Mouse (Mus musculus): ENCODE results near the gene Chp1. TPM values are rescaled to one million over a fixed set of nuclear protein-coding genes. Genes with fewer than 3 reads are reported as not detected.
A peak's percentile ranks its signal among the peaks of the same experiment; 100 is the strongest.
"Not testable (repeated sequence)": the region's sequence is repeated elsewhere in the genome, so short reads cannot be mapped to it uniquely, and the experiment has no call there.

The Chp1 gene
- 92.4 and 110 TPM in 2 replicates for polyA plus RNA-seq (2015; fragmentation: Nextera tagmentation; extraction: Ambion mirVana)

DNA sequence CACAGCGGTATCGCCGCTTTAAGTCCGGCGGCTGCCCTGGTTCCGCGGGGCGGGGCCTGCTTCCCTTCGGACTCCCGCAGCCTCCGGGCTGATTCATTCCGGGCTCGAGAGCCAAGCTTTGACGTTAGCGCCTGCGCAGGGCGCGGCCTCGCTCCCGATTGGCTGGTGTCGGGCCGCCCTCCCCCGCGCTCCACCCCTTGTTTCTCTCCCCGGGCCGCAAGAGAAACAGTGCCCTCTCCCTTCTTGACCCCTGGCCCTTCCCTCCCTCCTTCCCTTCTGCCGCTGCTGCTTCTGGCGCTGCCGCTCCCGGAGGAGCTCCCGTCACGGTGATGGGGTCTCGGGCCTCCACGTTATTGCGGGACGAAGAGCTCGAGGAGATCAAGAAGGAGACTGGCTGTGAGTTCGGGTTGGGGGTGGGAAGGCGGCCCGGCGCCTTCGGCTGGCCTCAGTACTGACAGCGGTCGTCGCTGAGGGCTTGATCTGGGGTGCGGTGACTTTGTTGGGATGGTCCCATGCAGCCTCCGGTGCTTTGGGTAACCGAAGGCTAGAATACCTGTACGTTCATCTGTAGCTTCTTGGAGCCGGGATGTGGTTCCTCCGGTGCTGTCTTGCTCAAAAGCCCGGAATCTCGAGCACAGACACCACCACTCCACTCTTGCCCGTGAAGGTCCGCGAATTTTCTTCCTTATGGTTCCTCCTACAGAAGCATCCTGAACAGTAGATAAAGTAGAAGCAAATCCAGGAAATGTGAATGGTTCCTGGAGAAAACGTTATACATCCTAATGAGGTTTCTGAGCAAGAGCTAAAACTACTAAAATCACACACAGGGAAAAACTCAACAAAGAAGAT, at the start of gene Chp1, which contains the start of gene Exd1:
TSS of gene Chp1 (plus strand) at position 176 of the 849 bp plus-strand sequence.
TSS of gene Exd1 (minus strand) at position 106 of the 849 bp plus-strand sequence.
- under 1% methylated on average over 57 of the region's 57 CpGs for WGBS
- H3K27me3 ChIP-seq (ENCODE audit: control insufficient read depth, insufficient read depth, low read length), result no peaks in the 10 kb centered on the region
- H3K27ac ChIP-seq (ENCODE audit: low read length), result peak within 1 kb of the TSS; percentile 92
- no peaks in the 10 kb centered on the region for H3K36me3 ChIP-seq (ENCODE audit: control insufficient read depth, insufficient read depth, low read length)
- peak within 1 kb of the TSS; percentile 68 for H3K4me2 ChIP-seq (ENCODE audit: low read depth, low read length)
- peak; percentile 98 for ATAC-seq (ENCODE audit: insufficient read depth, low FRiP score)
- no peaks in the 10 kb centered on the region for H3K9me3 ChIP-seq (replicated peaks; ENCODE audit: control insufficient read depth, low read length)
- H3K4me1 ChIP-seq (ENCODE audit: control insufficient read depth, insufficient read depth, low read length), result peaks cover 15% of the 10 kb centered on the region
- peak within 1 kb of the TSS; percentile 89 for H3K9ac ChIP-seq (ENCODE audit: low read length)
- H3K4me3 ChIP-seq (replicated peaks; ENCODE audit: low read length), result peak within 1 kb of the TSS; percentile 86

DNA sequence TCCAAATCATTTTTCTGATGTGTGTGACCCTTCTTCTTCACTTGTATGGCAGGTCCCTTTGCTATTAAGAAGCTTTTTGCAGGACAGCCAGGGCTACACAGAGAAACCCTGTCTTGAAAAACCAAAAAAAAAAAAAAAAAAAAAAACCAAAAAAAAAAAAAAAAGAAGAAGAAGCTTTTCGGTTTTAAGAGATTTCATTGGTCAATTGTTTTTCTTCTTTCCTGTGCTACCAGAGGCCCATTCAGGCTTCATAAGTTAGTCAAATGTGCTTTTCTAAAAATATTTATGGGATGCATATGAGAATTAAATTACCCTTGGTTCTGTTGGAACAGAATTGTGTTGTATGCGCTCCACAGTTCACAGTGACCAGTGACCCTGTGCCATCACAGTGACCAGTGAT, 48.6 kb upstream of the Chp1 start:
- Histone ChIP-seq H3K9ac (ENCODE audit: low read length) (no peak overlapping the region), H3K9me3 (replicated peaks; ENCODE audit: control insufficient read depth, low read length) (no peaks in the 10 kb centered on the region), H3K27me3 (ENCODE audit: control insufficient read depth, insufficient read depth, low read length) (no peaks in the 10 kb centered on the region), H3K4me1 (ENCODE audit: control insufficient read depth, insufficient read depth, low read length) (no peaks in the 10 kb centered on the region), H3K36me3 (ENCODE audit: control insufficient read depth, insufficient read depth, low read length) (no peaks in the 10 kb centered on the region), H3K4me3 (replicated peaks; ENCODE audit: low read length) (no peak overlapping the region), H3K4me2 (ENCODE audit: low read depth, low read length) (no peak overlapping the region), H3K27ac (ENCODE audit: low read length) (no peak overlapping the region)
- WGBS, result 79% methylated on average over 2 of the region's 2 CpGs
- ATAC-seq (ENCODE audit: insufficient read depth, low FRiP score), result no peak

DNA sequence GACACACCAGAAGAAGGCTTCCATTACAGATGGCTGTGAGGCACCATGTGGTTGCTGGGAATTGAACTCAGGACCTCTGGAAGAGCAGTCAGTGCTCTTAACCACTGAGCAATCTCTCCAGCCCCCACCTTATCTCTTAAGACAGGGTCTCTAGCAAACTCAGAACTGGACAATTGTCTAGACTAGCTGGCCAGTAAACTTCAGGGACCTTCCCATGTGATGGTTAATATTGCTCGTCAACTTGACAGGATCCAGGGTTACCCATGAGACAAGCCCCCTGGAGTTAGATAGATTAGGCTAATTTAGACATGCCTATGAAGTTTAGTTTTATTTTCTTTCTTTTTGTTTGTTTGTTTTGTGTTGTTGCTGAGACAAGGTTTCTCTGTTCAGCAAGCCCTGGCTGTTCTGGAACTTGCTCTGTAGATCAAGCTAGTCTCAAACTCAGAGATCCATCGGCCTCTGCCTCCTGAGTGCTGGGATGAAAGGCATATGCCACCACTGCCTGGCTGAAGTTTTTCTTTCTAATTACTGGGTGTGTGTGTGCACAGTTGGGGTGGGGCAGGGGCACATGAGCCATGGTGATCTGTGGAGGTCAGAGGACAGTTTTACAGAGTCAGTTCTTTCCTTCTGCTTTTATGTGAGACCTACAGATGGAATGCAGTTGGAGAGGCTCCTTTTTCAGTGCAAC, 46.4 kb upstream of the Chp1 start:
- Histone ChIP-seq H3K9me3 (replicated peaks; ENCODE audit: control insufficient read depth, low read length) (no peaks in the 10 kb centered on the region), H3K4me3 (replicated peaks; ENCODE audit: low read length) (no peak overlapping the region), H3K36me3 (ENCODE audit: control insufficient read depth, insufficient read depth, low read length) (no peaks in the 10 kb centered on the region), H3K4me2 (ENCODE audit: low read depth, low read length) (no peak overlapping the region), H3K27me3 (ENCODE audit: control insufficient read depth, insufficient read depth, low read length) (no peaks in the 10 kb centered on the region), H3K27ac (ENCODE audit: low read length) (no peak overlapping the region), H3K4me1 (ENCODE audit: control insufficient read depth, insufficient read depth, low read length) (no peaks in the 10 kb centered on the region), H3K9ac (ENCODE audit: low read length) (no peak overlapping the region)
- peak; percentile 60; the same call in 1 of the 2 replicates for ATAC-seq (ENCODE audit: insufficient read depth, low FRiP score)
- WGBS, result 69% methylated on average over 2 of the region's 2 CpGs

DNA sequence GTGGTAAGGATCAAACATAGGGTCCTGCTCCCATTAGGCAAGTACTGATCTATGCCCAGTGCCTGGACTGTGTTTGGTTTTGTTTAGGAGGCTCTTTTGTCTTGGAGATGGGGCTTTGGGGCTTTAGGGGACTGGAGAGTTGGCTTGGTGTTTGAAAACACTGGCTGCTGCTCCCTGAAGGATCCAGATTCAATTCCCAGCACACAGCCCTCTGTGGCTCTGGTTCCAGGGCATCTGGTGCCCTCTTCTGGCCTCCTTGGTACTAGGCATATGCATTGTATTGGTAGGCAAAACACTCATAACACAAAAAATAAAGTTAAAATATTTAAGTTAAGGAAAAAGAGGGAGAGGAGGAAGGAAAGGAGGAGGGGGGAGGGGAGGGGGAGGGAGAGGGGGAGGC, 40.4 kb upstream of the Chp1 start:
- H3K4me1 ChIP-seq (ENCODE audit: control insufficient read depth, insufficient read depth, low read length), result no peaks in the 10 kb centered on the region
- H3K9ac ChIP-seq (ENCODE audit: low read length), result no peak overlapping the region
- H3K27me3 ChIP-seq (ENCODE audit: control insufficient read depth, insufficient read depth, low read length), result no peaks in the 10 kb centered on the region
- no peaks in the 10 kb centered on the region for H3K36me3 ChIP-seq (ENCODE audit: control insufficient read depth, insufficient read depth, low read length)
- H3K4me3 ChIP-seq (replicated peaks; ENCODE audit: low read length), result no peak overlapping the region
- H3K9me3 ChIP-seq (replicated peaks; ENCODE audit: control insufficient read depth, low read length), result no peaks in the 10 kb centered on the region
- no peak for ATAC-seq (ENCODE audit: insufficient read depth, low FRiP score)
- no peak overlapping the region for H3K4me2 ChIP-seq (ENCODE audit: low read depth, low read length)
- no peak overlapping the region for H3K27ac ChIP-seq (ENCODE audit: low read length)

DNA sequence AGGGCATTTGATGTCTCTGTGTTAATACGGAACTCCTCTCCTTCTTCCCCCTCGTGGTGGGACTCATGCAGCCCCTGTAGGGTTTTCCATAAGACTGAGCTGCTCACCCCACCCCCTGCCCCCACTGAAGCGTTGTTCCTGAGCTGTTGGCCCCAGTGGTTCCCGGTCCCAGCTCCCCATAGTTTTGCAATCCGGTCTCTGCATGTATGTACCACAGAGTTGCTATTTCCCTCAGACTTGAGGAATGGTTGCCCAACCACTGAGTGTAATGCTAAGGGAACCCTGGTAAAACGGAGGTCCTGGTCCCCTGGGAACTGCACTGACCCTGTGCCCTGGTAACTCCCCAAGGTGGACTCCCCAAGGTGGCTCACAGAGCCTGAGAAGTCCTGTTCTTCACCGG, 39.0 kb upstream of the Chp1 start:
- WGBS, result 60% methylated on average over 7 of the region's 7 CpGs

DNA sequence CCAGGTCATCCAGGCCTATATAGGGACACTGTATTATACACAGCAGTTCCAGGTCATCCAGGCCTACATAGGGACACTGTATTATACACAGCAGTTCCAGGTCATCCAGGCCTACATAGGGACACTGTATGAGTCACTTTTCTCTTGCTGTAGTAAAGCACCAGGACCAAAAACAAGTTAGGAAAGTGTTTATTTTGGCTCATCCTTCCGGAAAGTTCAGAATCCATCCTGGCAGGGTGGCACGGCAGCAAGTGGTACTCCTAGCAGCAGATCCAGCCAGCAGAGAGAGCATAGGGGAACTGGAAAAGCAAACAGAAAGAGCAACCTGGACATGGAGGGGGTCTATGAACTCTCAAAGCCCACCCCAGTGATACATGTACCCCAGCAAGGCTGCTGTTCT, 36.6 kb upstream of the Chp1 start:
- no peaks in the 10 kb centered on the region for H3K9me3 ChIP-seq (replicated peaks; ENCODE audit: control insufficient read depth, low read length)
- no peak for ATAC-seq (ENCODE audit: insufficient read depth, low FRiP score)
- H3K4me1 ChIP-seq (ENCODE audit: control insufficient read depth, insufficient read depth, low read length), result no peaks in the 10 kb centered on the region
- WGBS, result 81% methylated on average over 2 of the region's 2 CpGs
- H3K9ac ChIP-seq (ENCODE audit: low read length), result no peak overlapping the region
- no peak overlapping the region for H3K4me3 ChIP-seq (replicated peaks; ENCODE audit: low read length)
- no peaks in the 10 kb centered on the region for H3K27me3 ChIP-seq (ENCODE audit: control insufficient read depth, insufficient read depth, low read length)
- no peak overlapping the region for H3K4me2 ChIP-seq (ENCODE audit: low read depth, low read length)
- H3K27ac ChIP-seq (ENCODE audit: low read length), result no peak overlapping the region
- no peaks in the 10 kb centered on the region for H3K36me3 ChIP-seq (ENCODE audit: control insufficient read depth, insufficient read depth, low read length)

More for the DNA sequence above, 39.0 kb upstream of the Chp1 start:
- H3K27me3 ChIP-seq (ENCODE audit: control insufficient read depth, insufficient read depth, low read length); ATAC-seq (ENCODE audit: insufficient read depth, low FRiP score); H3K4me3 ChIP-seq (replicated peaks; ENCODE audit: low read length); H3K4me1 ChIP-seq (ENCODE audit: control insufficient read depth, insufficient read depth, low read length); H3K9me3 ChIP-seq (replicated peaks; ENCODE audit: control insufficient read depth, low read length); H3K36me3 ChIP-seq (ENCODE audit: control insufficient read depth, insufficient read depth, low read length); H3K4me2 ChIP-seq (ENCODE audit: low read depth, low read length); H3K9ac ChIP-seq (ENCODE audit: low read length); H3K27ac ChIP-seq (ENCODE audit: low read length): not testable (repeated sequence)

DNA sequence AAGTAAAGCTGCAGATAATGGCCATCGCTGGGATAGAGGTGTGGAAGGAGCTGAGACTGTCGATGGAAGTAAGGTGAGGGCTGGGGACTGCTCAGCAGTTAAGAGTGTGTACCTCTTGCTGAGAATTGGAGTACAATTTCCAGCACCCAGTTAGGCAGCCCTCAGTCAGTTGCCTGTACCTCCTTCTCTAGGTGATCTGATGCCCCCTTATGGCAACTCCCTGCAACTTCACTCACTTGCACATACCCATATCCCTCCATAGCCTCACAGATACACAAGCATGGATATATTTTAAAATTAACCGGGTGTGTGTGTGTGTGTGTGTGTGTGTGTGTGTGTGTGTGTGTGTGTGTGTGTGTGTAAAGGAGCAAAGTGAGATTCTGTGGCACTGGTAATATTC, 35.2 kb upstream of the Chp1 start:
- Histone ChIP-seq H3K36me3 (ENCODE audit: control insufficient read depth, insufficient read depth, low read length) (no peaks in the 10 kb centered on the region), H3K9ac (ENCODE audit: low read length) (no peak overlapping the region), H3K9me3 (replicated peaks; ENCODE audit: control insufficient read depth, low read length) (no peaks in the 10 kb centered on the region), H3K4me3 (replicated peaks; ENCODE audit: low read length) (no peak overlapping the region), H3K4me2 (ENCODE audit: low read depth, low read length) (no peak overlapping the region), H3K27ac (ENCODE audit: low read length) (no peak overlapping the region), H3K27me3 (ENCODE audit: control insufficient read depth, insufficient read depth, low read length) (no peaks in the 10 kb centered on the region), H3K4me1 (ENCODE audit: control insufficient read depth, insufficient read depth, low read length) (no peaks in the 10 kb centered on the region)
- 79% methylated on average over 3 of the region's 3 CpGs for WGBS
- ATAC-seq (ENCODE audit: insufficient read depth, low FRiP score), result no peak

DNA sequence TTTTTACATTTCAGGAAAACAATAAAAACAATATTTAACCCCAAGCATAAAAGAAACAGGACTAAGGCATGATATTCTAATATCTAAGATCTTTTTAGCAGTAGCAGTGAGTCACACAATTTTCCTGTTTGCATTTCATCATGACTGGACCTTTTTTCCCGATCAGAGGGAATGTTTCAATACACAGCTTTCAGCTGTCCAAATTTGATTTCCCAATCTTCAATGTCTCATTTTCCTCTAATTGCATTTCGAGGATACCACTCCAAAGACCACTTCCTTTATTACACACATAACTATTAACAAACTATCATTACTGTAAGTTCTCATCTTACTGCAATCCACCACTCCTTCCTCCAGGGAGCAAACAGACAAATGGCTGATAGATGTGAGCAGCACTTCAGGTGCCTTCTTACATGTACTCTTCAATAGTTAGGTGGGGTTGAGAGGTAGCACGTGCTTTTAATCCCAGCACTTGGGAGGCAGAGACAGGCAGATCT, 33.4 kb upstream of the Chp1 start:
- Histone ChIP-seq H3K9me3 (replicated peaks; ENCODE audit: control insufficient read depth, low read length) (no peaks in the 10 kb centered on the region), H3K27ac (ENCODE audit: low read length) (no peak overlapping the region)
- 70% methylated on average over 3 of the region's 3 CpGs for WGBS

DNA sequence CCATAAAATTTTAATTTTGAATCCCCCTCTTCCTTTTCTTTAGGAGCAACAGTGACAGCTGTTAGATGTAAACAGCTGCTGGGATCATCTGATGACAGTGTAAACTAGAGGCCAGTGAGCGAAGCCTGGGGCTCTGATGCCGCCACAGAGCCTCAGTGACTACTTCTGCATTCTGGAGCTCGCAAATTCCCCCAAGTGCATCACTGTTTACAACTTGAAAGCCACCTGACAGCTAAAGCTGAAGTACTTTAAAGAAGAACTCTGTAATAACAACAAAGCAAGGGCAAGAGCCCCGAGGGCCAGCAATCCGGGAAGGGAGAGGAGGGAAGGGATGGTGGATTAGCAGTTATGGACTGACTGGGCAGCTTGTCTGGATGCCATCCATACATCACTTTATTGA, 30.7 kb upstream of the Chp1 start:
- H3K36me3 ChIP-seq (ENCODE audit: control insufficient read depth, insufficient read depth, low read length), result no peaks in the 10 kb centered on the region
- no peak overlapping the region for H3K9ac ChIP-seq (ENCODE audit: low read length)
- no peak overlapping the region for H3K27ac ChIP-seq (ENCODE audit: low read length)
- no peak for ATAC-seq (ENCODE audit: insufficient read depth, low FRiP score)
- H3K4me3 ChIP-seq (replicated peaks; ENCODE audit: low read length), result no peak overlapping the region
- H3K4me2 ChIP-seq (ENCODE audit: low read depth, low read length), result no peak overlapping the region
- 34% methylated on average over 5 of the region's 5 CpGs for WGBS
- H3K27me3 ChIP-seq (ENCODE audit: control insufficient read depth, insufficient read depth, low read length), result no peaks in the 10 kb centered on the region
- H3K9me3 ChIP-seq (replicated peaks; ENCODE audit: control insufficient read depth, low read length), result no peaks in the 10 kb centered on the region
- H3K4me1 ChIP-seq (ENCODE audit: control insufficient read depth, insufficient read depth, low read length), result no peaks in the 10 kb centered on the region

More for the DNA sequence above, 33.4 kb upstream of the Chp1 start:
- Histone ChIP-seq H3K4me3 (replicated peaks; ENCODE audit: low read length) (no peak overlapping the region), H3K36me3 (ENCODE audit: control insufficient read depth, insufficient read depth, low read length) (no peaks in the 10 kb centered on the region), H3K4me2 (ENCODE audit: low read depth, low read length) (no peak overlapping the region), H3K9ac (ENCODE audit: low read length) (no peak overlapping the region), H3K27me3 (ENCODE audit: control insufficient read depth, insufficient read depth, low read length) (no peaks in the 10 kb centered on the region), H3K4me1 (ENCODE audit: control insufficient read depth, insufficient read depth, low read length) (no peaks in the 10 kb centered on the region)
- ATAC-seq (ENCODE audit: insufficient read depth, low FRiP score), result no peak
